Mouse (Mus musculus) midbrain, embryonic 15.5 days (tissue): Measurements from ENCODE around the gene Bean1. TPM values are rescaled to one million over a fixed set of nuclear protein-coding genes. Genes with fewer than 3 reads are reported as not detected.
A peak's percentile ranks its signal among the peaks of the same experiment; 100 is the strongest.

ENCODE experiments used
- ATAC-seq: fragments of 200-750 bp; cut with Nextera tagmentation; replicated peaks from 2 replicates; pipeline ENCODE4 v1.8.0; 2017; ENCODE audit warnings: moderate TSS enrichment
- H3K27ac ChIP-seq: fragments of 300-500 bp; sonication (generic); 2 replicates; pipeline ENCODE4 v1.5.1; 2015; ENCODE audit warnings: mild to moderate bottlenecking, inconsistent platforms
- H3K27me3 ChIP-seq: fragments of 300-500 bp; sonication (generic); replicated peaks from 2 replicates; pipeline ENCODE4 v1.6.1; 2015; ENCODE audit warnings: inconsistent platforms
- H3K36me3 ChIP-seq: fragments of 300-500 bp; sonication (generic); replicated peaks from 2 replicates; pipeline ENCODE4 v1.6.1; 2015; ENCODE audit warnings: inconsistent platforms
- H3K4me1 ChIP-seq: fragments of 300-500 bp; sonication (generic); 2 replicates; pipeline ENCODE4 v1.6.1; 2015; ENCODE audit warnings: inconsistent platforms
- H3K4me2 ChIP-seq: fragments of 300-500 bp; sonication (generic); 2 replicates; pipeline ENCODE4 v1.6.1; 2015; ENCODE audit warnings: inconsistent platforms, mild to moderate bottlenecking, moderate library complexity
- H3K4me3 ChIP-seq: fragments of 300-500 bp; sonication (generic); 2 replicates; pipeline ENCODE4 v1.5.1; 2015; ENCODE audit warnings: mild to moderate bottlenecking, inconsistent platforms
- H3K9ac ChIP-seq: fragments of 300-500 bp; sonication (generic); 2 replicates; pipeline ENCODE4 v1.6.1; 2015; ENCODE audit warnings: mild to moderate bottlenecking, inconsistent platforms
- H3K9me3 ChIP-seq: fragments of 300-500 bp; sonication (generic); 2 replicates; pipeline ENCODE4 v1.6.1; 2016; ENCODE audit warnings: inconsistent platforms
- WGBS: fragments of 180-500 bp; shearing (Covaris S2); methylation state at CpG from one replicate; pipeline ENCODE4 v1.1.7; 2015; ENCODE audit warnings: mixed read lengths; 5-methylcytosine and 5-hydroxymethylcytosine counted together
- polyA plus RNA-seq: library from polyadenylated mRNA; unstranded; fragments of >200 nt; fragmentation: Nextera tagmentation; extraction: Ambion mirVana; gene quantifications from 2 replicates; pipeline ENCODE4 v1.2.1, GENCODE M21; 2015

Gene Bean1
- polyA plus RNA-seq, 1 experiment from 2014 or later = 6.6 TPM

DNA sequence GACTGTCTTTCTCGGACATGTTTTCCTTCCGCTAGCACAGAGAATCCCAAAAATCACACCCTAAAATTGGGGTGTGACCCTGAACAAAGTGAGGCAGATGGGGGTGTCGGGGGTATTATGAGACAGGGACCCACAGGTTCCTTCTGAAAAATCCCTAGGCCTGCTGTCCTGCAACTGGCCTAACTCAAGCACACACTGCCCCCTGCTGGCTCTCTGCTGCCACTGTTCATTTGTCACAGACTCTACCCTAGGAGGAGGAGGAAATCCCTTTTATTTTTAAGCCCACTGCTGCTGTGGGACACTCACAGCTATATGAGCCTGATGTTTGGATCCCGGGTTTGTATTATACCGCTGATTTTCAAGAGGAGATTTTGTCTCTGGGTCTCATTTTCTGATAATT lies 49.6 kb downstream of the Bean1 start:
- Histone ChIP-seq H3K9ac (no peak overlapping the region), H3K4me1 (no peaks in the 10 kb centered on the region), H3K36me3 (peaks cover 14% of the 10 kb centered on the region; the same call in 1 of the 2 replicates), H3K9me3 (no peaks in the 10 kb centered on the region), H3K4me2 (no peak overlapping the region), H3K27me3 (no peaks in the 10 kb centered on the region), H3K27ac (no peak overlapping the region), H3K4me3 (no peak overlapping the region)
- WGBS = 45% methylated on average over 5 of the region's 5 CpGs
- peak; percentile 61 for ATAC-seq

GRCm38 (mm10) chr8:104227048-104227447 lies 56.8 kb downstream of the Bean1 start:
- H3K4me2 ChIP-seq = no peak overlapping the region
- no peak overlapping the region for H3K9ac ChIP-seq
- H3K4me1 ChIP-seq = no peaks in the 10 kb centered on the region
- no peak for ATAC-seq
- 87% methylated on average over 5 of the region's 5 CpGs for WGBS
- peaks cover 72% of the 10 kb centered on the region for H3K36me3 ChIP-seq
- H3K27ac ChIP-seq = no peak overlapping the region
- H3K27me3 ChIP-seq = no peaks in the 10 kb centered on the region
- H3K4me3 ChIP-seq = no peak overlapping the region
- no peaks in the 10 kb centered on the region for H3K9me3 ChIP-seq

DNA sequence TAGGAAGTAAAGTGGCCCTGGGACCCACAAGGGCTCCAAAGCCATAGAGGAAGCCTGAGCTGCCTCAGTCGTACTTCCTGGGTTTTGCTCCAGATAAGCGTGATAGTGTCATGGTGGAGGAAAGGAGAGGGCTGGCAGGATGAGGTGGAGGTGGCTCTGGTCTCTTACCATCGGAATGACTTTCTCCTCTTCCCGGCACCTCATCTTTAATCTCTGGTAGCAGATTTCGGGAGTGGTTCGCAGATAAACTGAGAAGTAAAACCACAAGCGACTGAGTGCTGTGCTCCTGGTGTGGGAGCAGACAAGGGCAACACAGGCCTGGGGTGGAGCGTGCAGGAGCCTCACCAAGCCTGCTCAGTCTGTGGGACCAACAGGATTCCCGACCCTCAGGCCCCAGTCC lies 60.1 kb downstream of the Bean1 start:
- Histone ChIP-seq H3K27me3 (no peaks in the 10 kb centered on the region), H3K4me1 (no peaks in the 10 kb centered on the region), H3K4me2 (no peak overlapping the region), H3K9ac (no peak overlapping the region), H3K36me3 (peaks cover 67% of the 10 kb centered on the region), H3K27ac (no peak overlapping the region), H3K9me3 (no peaks in the 10 kb centered on the region), H3K4me3 (no peak overlapping the region)
- 93% methylated on average over 9 of the region's 9 CpGs for WGBS
- ATAC-seq = no peak

DNA sequence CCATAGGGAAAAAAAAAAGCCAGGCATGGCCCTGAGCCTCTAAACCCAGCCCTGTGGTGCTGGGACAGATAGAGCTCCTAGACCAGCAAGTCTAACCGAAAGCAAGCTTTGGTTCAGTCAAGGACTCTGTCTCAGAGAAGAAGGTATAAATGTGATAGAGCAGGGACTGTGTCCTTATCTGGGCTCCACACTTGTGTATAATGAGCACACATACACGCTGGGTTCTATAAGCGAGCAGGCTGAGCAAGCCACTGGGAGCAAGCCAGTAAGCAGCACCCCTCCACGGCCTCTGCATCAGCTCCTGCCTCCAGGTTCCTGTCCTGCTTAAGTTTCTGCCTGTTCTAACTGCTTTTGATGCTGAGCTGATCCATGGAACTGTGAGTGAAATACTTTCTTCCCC lies 61.8 kb downstream of the Bean1 start:
- ATAC-seq = no peak
- Histone ChIP-seq H3K36me3 (peaks cover 67% of the 10 kb centered on the region), H3K9ac (no peak overlapping the region), H3K4me3 (no peak overlapping the region), H3K27ac (no peak overlapping the region), H3K27me3 (no peaks in the 10 kb centered on the region), H3K4me2 (no peak overlapping the region), H3K9me3 (no peaks in the 10 kb centered on the region), H3K4me1 (no peaks in the 10 kb centered on the region)
- WGBS = 95% methylated on average over 4 of the region's 4 CpGs

DNA sequence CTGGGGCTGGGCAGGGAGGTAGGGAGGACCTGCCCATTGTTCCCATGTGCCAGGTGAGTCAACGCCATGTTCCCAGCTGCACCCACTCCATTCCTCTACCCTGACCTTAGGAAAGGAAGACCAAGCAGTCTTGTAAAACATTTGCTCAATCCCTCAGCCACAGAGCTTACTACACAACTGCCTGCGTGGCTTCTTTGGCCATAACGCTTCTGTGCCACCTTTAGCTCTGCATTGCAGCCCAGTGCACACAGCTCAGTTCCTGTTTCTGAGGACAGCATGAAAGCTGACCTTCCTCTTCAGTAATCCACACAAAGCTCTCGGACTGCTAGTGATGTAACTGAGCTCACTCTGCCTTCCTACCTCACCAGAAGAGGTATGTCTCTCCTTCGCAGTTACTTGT lies 62.7 kb downstream of the Bean1 start:
- Histone ChIP-seq H3K9me3 (no peaks in the 10 kb centered on the region), H3K27ac (no peak overlapping the region), H3K36me3 (peaks cover 61% of the 10 kb centered on the region), H3K27me3 (no peaks in the 10 kb centered on the region), H3K4me3 (no peak overlapping the region), H3K4me1 (no peaks in the 10 kb centered on the region), H3K9ac (no peak overlapping the region), H3K4me2 (no peak overlapping the region)
- ATAC-seq = no peak
- 91% methylated on average over 5 of the region's 5 CpGs for WGBS

DNA sequence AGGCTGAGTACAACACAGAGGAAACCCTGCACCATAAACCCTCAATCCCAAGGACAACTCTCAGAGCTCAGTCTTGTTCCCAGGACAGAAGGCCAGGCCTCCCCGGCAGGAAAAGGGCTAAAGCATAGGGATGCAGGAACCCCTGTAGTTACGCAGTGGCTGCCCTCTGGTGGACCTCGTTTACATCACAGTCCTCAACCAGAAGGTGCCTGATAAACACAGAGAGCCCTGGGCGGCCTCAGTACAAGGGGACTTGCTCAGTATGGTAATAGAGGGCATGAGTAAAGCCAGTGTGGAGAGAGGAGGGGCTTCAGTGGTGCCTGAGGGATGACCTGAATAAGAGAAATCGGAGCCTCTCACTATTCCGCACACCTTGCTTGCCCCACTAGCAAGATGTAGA lies 64.3 kb downstream of the Bean1 start:
- no peak overlapping the region for H3K27ac ChIP-seq
- H3K36me3 ChIP-seq = peaks cover 59% of the 10 kb centered on the region
- no peak overlapping the region for H3K9ac ChIP-seq
- no peaks in the 10 kb centered on the region for H3K9me3 ChIP-seq
- no peak; the same call in 1 of the 2 replicates for ATAC-seq
- no peak overlapping the region for H3K4me3 ChIP-seq
- H3K27me3 ChIP-seq = no peaks in the 10 kb centered on the region
- no peak overlapping the region for H3K4me2 ChIP-seq
- H3K4me1 ChIP-seq = no peaks in the 10 kb centered on the region
- 43% methylated on average over 6 of the region's 6 CpGs for WGBS

- Histone ChIP-seq H3K27ac (no peak overlapping the region), H3K9me3 (no peaks in the 10 kb centered on the region), H3K36me3 (peaks cover 34% of the 10 kb centered on the region), H3K4me3 (no peak overlapping the region), H3K4me2 (no peak overlapping the region), H3K4me1 (no peaks in the 10 kb centered on the region), H3K9ac (no peak overlapping the region), H3K27me3 (no peaks in the 10 kb centered on the region)
- 89% methylated on average over 10 of the region's 10 CpGs for WGBS
- ATAC-seq = no peak
These were observed 69.2 kb downstream of the Bean1 start for GRCm38 (mm10) chr8:104239418-104239861.

- no peaks in the 10 kb centered on the region for H3K27me3 ChIP-seq
- no peak overlapping the region for H3K9ac ChIP-seq
- 80% methylated on average over 12 of the region's 12 CpGs for WGBS
- ATAC-seq = no peak
- no peak overlapping the region for H3K27ac ChIP-seq
- no peak overlapping the region for H3K4me2 ChIP-seq
- H3K36me3 ChIP-seq = peaks cover 28% of the 10 kb centered on the region
- no peak overlapping the region for H3K4me3 ChIP-seq
- H3K9me3 ChIP-seq = no peaks in the 10 kb centered on the region
- peaks cover 6% of the 10 kb centered on the region for H3K4me1 ChIP-seq
These were observed 71.9 kb downstream of the Bean1 start for GRCm38 (mm10) chr8:104242038-104242644.

- Histone ChIP-seq H3K9me3 (no peaks in the 10 kb centered on the region), H3K4me1 (peaks cover 21% of the 10 kb centered on the region), H3K27ac (no peak overlapping the region), H3K4me3 (no peak overlapping the region), H3K9ac (no peak overlapping the region), H3K27me3 (no peaks in the 10 kb centered on the region), H3K4me2 (peak overlapping the region; percentile 74; the same call in 1 of the 2 replicates), H3K36me3 (peaks cover 8% of the 10 kb centered on the region)
- 93% methylated on average over 4 of the region's 4 CpGs for whole genome bisulfite sequencing
- no peak for ATAC-seq
These were observed 76.4 kb downstream of the Bean1 start for GRCm38 (mm10) chr8:104246621-104247020.

GRCm38 (mm10) chr8:104247054-104247907 lies 77.0 kb downstream of the Bean1 start:
- no peak overlapping the region for H3K27ac ChIP-seq
- 73% methylated on average over 22 of the region's 22 CpGs for WGBS
- peaks cover 24% of the 10 kb centered on the region for H3K4me1 ChIP-seq
- H3K36me3 ChIP-seq = peaks cover 5% of the 10 kb centered on the region
- no peaks in the 10 kb centered on the region for H3K9me3 ChIP-seq
- no peaks in the 10 kb centered on the region for H3K27me3 ChIP-seq
- peak overlapping the region; percentile 74 for H3K4me2 ChIP-seq
- no peak for ATAC-seq
- H3K4me3 ChIP-seq = peak overlapping the region; percentile 73
- H3K9ac ChIP-seq = peak overlapping the region; percentile 82

- Histone ChIP-seq H3K4me2 (peak overlapping the region; percentile 74), H3K4me3 (peak overlapping the region; percentile 73), H3K9me3 (no peaks in the 10 kb centered on the region), H3K4me1 (peaks cover 24% of the 10 kb centered on the region), H3K27ac (0 out of 2 replicates have a peak overlapping the region, but pooled peaks have one; percentile 62), H3K27me3 (no peaks in the 10 kb centered on the region), H3K9ac (peak overlapping the region; percentile 82), H3K36me3 (peaks cover 5% of the 10 kb centered on the region)
- 5% methylated on average over 11 of the region's 11 CpGs for WGBS
- ATAC-seq = peak; percentile 34
These were observed 77.7 kb downstream of the Bean1 start for GRCm38 (mm10) chr8:104247908-104248275.

DNA sequence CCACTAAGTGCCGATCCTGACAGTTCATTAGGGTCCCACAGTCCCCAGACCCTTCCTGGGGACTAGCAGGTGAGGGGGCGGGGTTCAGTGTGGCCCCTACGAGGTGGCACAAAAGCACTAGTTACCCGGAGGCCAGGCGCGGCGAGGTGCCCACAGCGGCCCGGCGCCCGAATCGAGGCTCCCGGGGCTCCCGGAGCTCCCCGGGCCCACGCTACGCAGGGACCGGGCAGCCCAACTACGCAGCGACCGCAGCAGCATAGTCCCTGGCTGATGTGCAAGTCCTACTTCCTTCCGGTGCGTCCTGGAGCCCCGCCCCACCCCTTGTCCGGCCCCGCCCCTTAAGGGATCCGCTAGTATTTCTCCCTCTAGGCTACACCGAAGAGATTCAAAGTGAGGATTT lies 78.0 kb downstream of the Bean1 start, which contains the start of gene Tk2:
Gene Tk2, minus strand, starts transcription at position 283 of the 400 bp plus-strand sequence.
- H3K36me3 ChIP-seq = peaks cover 5% of the 10 kb centered on the region; the same call in 1 of the 2 replicates
- no peaks in the 10 kb centered on the region for H3K9me3 ChIP-seq
- H3K4me1 ChIP-seq = peaks cover 24% of the 10 kb centered on the region
- no peaks in the 10 kb centered on the region for H3K27me3 ChIP-seq
- H3K4me3 ChIP-seq = peak within 1 kb of the TSS; percentile 73
- H3K9ac ChIP-seq = peak within 1 kb of the TSS; percentile 82
- H3K27ac ChIP-seq = 0 out of 2 replicates have a peak within 1 kb of the TSS, but pooled peaks have one; percentile 62
- ATAC-seq = peak; percentile 93
- 1% methylated on average over 28 of the region's 28 CpGs for WGBS
- H3K4me2 ChIP-seq = peak within 1 kb of the TSS; percentile 74
